Mouse (Mus musculus): Measurements from ENCODE around the gene Fam57a.

The Fam57a gene

DNA sequence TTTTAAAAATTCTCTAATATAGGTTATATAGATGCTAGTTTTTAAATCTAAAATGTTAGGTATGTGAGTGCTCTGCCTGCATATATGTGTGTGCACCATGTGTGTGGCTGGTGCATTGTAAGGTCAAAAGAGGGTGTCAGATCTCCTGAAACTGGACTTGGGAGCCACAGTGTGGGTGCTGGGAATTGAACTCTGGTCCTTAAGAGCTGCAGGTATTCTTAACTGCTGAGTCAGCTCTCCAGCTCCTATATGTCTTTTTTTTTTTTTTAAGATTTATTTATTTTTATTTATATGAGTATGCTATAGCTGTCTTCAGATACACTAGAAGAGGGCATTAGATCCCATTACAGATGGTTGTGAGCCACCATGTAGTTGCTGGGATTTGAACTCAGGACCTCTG, 67.0 kb downstream of the Fam57a start:
- DNase-seq (ENCODE audit: low spot score), result no peak

DNA sequence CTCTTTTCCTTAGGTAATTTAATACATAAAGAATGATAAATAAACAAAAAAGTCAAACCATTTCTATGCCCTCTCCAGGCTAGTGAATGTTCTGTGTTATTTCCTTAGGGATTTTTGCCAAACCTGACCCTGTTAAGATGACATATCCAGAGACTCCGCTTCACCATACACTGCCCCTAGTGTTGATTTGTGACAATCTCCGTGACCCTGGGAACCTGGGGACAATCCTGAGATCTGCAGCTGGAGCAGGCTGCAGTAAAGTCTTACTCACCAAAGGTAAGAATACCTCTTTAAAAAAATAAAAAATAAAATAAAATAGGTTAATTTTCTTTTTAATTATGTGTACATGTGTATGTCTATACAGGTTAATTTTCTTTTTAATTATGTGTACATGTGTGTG, 67.8 kb downstream of the Fam57a start:
- no peak for DNase-seq (ENCODE audit: low spot score)

DNA sequence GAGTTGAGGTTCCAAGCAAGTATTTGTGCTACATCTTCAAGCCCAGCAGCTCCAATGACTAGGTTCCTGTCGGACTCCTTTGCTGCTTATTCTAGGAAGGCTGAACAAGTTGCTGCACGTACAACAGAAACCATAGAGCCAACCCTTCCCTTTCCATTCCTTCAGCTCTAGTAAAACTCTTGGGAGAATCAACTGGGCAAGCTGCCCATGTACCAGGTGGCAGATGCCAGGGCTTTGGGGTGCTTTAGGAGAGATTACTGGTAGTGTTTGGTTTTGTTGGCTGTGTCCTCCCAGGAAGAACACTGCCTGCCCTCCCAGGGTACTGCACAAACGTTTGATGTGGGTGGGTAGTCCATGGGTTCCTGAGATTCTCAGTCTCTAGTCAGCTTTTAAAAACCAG, 72.6 kb downstream of the Fam57a start:
- no peak for DNase-seq (ENCODE audit: low spot score)

DNA sequence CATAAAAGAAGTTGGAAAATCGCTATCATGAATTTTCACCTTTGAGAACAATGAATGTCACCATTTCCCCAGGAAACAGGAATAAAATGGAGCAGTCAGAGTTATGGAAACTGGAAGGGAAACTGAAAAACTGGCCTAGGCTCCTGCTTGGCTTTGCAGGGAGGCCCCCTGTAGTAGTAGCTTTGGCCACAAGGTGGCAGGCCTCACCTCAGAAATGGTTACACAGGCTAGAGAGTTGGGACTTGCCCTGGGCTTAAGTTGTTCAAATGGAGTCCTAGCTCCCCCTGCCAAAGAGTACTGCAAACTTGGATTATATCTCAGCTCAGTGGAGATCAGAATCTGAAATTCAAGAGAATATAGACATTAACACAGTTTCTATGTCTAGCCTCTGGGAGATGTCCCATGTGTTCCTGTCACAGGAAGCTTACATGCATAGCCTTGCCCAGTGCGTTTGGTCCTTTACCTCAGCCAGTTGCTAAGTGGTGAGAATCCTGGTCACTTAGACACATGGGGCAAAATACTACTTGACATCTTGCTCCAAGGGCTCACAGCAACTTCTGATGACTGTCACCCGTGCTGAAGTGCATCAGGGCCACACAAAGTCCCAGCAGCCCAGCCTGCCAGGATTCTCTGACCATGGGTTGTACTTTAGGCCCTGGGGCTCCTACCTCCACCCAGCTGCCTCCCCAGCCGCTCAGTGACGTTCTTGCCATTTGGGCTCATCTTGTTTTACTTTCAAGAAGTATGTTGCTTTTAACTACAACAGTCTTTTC, 73.9 kb downstream of the Fam57a start:
- peak; percentile 81 for DNase-seq (ENCODE audit: low spot score)

DNA sequence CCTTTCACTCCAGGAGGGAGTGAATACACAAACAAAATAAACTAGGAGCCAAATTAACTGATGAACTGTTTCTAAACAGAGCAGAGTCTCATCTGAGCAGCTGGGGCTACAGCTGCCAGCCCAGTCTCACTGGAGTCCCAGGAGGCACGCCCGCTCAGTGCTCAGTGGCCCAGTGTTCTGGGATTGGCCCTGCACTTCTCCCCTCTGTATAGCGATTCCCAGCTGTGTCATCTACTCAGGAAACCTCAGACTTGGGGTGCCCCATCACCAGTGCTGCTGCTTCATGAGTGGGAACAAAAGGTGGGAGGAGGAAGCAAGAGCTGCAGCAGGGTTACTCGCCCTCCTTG, 74.4 kb downstream of the Fam57a start:
- DNase-seq (ENCODE audit: low spot score), result no peak

DNA sequence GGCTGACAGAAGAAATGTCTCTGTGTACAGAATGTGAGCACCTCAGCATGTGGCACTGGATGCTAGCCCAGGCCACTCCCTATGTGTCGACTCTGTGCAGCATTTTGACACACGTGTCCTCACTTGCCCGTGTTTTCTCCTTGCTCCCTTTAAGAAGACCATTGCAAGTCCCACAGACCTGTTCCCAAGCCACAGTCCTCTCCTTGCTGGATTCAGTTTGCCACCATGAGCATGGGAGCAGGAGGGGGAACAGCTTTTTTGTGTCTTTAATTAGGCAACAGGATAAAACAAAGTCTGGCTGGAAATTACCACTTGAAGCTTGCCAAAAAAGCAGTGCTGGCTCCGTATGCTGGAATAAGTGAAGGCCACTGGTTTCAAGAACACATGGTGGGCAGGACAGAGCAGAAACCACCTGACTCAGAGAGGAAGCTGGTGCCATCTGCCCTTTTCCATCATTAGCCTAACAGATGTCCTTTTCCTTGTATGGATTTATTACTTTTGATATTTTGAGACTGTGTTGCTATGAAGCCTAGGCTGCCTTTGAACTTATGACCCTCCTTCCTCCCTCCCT, 76.0 kb downstream of the Fam57a start:
- DNase-seq (ENCODE audit: low spot score), result peak; percentile 45

DNA sequence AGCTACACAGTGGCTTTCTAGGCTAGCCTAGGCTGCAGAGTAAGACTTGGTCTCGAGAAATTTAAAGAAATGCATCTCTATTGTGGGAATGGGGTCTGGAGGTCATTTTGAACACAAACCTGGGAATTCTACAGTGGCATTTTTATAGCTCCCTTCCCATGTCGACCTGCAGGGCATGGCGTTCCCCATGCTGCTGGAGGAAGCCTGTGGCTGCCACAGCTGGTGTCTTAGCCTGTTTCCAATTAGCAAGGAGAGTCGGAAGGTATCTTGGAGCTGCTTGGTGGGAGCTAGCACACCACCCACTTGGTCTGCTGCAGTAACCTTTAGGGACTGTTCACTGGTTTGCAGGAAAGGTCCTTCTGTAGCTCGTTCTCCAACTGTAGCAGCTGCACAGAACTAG, 76.7 kb downstream of the Fam57a start:
- DNase-seq (ENCODE audit: low spot score), result no peak

DNA sequence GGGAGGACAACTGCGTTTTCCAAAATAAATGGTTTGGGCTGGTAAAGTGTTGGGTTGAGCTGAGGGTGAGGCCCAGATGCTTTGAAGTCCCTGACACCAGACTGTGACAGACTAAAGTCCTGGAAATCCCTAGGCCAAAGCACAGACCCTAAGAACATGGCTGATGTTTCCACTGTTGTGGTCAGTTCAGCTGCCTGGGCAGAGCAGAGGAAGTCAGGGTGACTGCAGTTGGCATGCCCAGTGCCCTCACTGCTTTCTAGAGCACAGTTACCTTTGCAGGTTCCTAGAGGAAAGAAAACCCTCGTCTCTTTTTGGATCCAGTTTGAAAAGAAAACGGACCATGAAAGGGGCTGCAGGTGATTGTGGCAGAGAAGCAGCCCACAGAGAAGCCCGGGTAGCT, 77.9 kb downstream of the Fam57a start:
- DNase-seq (ENCODE audit: low spot score), result no peak

DNA sequence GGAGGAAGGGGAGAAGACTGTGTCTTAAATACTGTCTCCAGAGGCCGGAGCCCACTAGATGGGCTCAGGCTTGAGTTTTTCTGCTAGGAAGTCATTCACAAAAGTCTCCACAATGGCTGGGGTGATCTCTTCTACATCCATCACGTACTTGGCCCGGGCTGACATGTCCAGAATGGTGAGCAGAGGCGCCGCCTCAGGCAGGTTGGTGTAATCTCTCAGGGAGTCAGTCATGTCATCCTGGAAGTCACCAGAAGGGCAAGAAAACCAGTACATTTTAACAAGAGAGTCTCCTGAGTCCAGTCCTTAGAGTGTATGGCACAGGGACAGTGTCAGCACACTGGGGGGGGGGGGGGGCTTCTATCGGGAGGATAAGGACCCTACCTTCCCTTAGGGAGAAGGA, 79.0 kb downstream of the Fam57a start:
- DNase-seq (ENCODE audit: low spot score), result no peak

DNA sequence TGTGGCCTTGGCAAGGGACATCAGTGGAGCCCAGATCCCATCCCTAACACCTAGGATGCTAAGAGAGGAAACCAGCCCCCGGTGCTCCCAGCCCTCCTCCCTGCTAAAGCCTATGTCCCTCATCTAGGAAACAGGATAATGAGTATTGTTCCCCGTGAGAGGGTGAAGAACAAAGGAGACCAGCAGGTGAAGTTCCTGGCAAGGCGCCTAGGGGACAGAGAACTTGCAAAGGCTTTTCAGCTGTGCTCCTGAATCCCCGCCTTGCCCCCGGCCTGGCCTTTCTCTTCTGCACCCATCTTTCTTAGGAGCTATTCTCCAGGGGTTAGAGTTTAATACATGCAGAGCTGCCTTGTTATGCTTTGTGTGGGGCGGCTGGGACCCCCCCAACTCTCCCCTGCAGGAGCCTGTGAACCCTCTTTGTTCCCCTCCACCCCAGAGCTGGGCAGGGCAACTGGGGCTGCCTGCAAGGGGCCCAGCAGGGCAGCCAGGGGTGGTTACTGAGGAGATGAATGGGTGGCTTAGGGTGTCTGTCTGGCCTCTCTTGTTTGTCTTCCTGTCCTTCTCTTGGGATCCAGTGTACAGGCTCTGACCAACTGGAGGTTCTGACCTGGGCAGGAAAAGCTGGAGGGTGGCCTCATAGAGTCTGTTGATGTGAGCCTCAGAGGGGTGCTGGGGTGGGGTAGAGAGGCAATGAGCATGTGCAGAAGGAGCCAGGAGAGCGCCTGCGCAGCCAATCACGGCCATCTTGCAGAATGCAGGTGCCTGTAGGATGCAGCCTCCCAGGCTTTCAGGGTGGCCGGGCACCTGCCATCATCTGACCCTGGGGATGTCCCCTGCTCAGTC, 81.0 kb downstream of the Fam57a start:
- DNase-seq (ENCODE audit: low spot score), result no peak

DNA sequence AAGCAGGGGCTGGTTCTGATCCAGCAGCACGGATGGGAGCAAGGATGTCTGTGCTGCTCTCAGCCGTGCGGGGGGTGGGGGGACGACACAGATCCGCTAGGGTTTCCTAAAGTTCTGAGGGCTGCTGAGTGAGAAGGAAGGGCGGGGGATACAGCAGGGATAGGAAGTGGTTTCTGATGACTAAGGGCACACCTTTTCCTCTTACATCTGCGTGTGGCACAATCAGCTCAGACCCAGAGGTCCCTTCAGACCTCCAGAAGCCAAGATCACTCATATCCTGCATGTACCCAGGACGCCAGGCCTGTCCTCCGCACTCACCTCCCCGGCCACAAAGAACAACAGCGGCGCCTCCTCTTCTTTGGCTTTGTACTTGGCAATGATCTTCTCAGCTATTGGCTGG, 81.8 kb downstream of the Fam57a start:
- DNase-seq (ENCODE audit: low spot score), result no peak

DNA sequence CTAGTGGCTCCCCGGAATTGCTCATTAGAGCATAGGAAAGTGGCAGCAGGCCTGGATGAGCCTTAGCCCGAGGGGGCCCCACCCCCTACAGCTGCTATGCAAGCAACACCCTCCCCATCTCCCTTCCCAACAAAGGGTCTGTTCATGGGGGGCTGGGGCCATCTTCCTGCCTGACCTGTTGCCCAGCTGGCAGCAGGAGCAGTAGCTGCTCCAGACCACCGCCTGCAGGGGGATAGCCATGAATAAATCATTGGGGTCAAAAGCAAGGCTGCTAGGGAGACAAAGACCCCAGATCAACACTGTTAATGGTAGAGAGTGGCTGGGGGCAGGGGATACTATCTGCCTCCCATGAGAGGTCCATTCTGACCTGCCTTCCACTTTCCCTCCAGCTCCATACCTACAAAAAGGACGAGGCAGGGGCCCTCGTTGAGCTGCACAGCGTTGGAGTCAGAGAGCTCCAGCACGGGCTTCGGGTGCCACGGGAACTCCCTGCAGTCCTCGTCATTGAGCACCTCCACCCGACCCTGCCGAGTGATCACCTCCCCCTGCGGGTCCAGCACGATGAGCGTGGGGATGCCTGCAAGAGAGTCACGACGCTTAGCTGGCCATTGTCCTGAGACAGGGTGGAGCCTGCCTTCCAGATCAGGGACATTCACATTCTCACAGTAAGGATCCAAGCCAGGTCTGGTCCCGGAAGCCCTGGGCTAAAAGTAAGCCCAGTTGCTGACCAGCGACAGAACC, 83.3 kb downstream of the Fam57a start:
- DNase-seq (ENCODE audit: low spot score), result no peak
